Mouse (Mus musculus): ENCODE results near the gene Cd3eap.

The Cd3eap gene

GRCm38 (mm10) chr7:19307739-19308453 lies 51.4 kb downstream of the Cd3eap start:
- DNase-seq (ENCODE audit: low spot score), result no peak

- no peak for DNase-seq (ENCODE audit: low spot score)
Observed at GRCm38 (mm10) chr7:19306819-19307738, 52.2 kb downstream of the Cd3eap start.
